Mouse (Mus musculus): ENCODE measurements at regions not wholly inside any gene's neighbourhood (a gene's known extent, or its start where the extent isn't known, plus 50 kb on each side); places are given as distances from the start of the nearest gene placed in this dataset.

GRCm38 (mm10) chr8:109217326-109217725 lies 276.5 kb upstream of the Pmfbp1 start:
- H3K4me1 ChIP-seq (ENCODE audit: control insufficient read depth in 2 of 2, insufficient read depth in 2 of 2, low read length in 2 of 2, poor library complexity in 1 of 2): no peaks in the 10 kb centered on the region
- DNase-seq (ENCODE audit: low read depth, low spot score): no peak
- no peaks in the 10 kb centered on the region for H3K36me3 ChIP-seq (ENCODE audit: control insufficient read depth, insufficient read depth, low read length, poor library complexity, severe bottlenecking)
- no peak for TF ChIP-seq ZC3H11A (IDR thresholded peaks at IDR 0.05; ENCODE audit: borderline replicate concordance, low read depth, low read length)
- no peak for TF ChIP-seq CHD2 (IDR thresholded peaks at IDR 0.05; ENCODE audit: low read depth, low read length)
- no peak for TF ChIP-seq MAFK (IDR thresholded peaks at IDR 0.05; ENCODE audit: insufficient read depth, low read depth, low read length)
- no peak for TF ChIP-seq HCFC1 (IDR thresholded peaks at IDR 0.05; ENCODE audit: borderline replicate concordance, insufficient read depth, low read length)
- no peak for TF ChIP-seq ZNF384 (IDR thresholded peaks at IDR 0.05; ENCODE audit: low read depth, low read length)
- H3K4me3 ChIP-seq (ENCODE audit: insufficient read depth in 1 of 2, low read depth in 1 of 2, low read length in 2 of 2, poor library complexity in 1 of 2, severe bottlenecking in 1 of 2): no peak overlapping the region
- H3K9ac ChIP-seq (ENCODE audit: insufficient read depth, low read depth, low read length, poor library complexity, severe bottlenecking): no peak overlapping the region
- no peaks in the 10 kb centered on the region for H3K9me3 ChIP-seq (ENCODE audit: control insufficient read depth, insufficient read depth, low read depth, low read length)
- in situ Hi-C loops (cut with MboI; ENCODE audit: low sequenced_read_pairs in 2 of 2, unreplicated experiment in 2 of 2): no loop called here
- no peak overlapping the region for H3K27ac ChIP-seq (ENCODE audit: insufficient read depth, low read depth, low read length, poor library complexity, severe bottlenecking)

- no peak for DNase-seq (ENCODE audit: low read depth, low spot score)
- in situ Hi-C loops (cut with MboI; ENCODE audit: low sequenced_read_pairs in 2 of 2, unreplicated experiment in 2 of 2): no loop called here
Observed at GRCm38 (mm10) chr8:109232281-109233234, 261.3 kb upstream of the Pmfbp1 start.

GRCm38 (mm10) chr8:109245526-109245925 lies 248.3 kb upstream of the Pmfbp1 start:
- in situ Hi-C loops (cut with MboI; ENCODE audit: low sequenced_read_pairs in 2 of 2, unreplicated experiment in 2 of 2): no loop called here
- Histone ChIP-seq H3K36me3 (ENCODE audit: control insufficient read depth, insufficient read depth, low read length, poor library complexity, severe bottlenecking) (no peaks in the 10 kb centered on the region), H3K9ac (ENCODE audit: insufficient read depth, low read depth, low read length, poor library complexity, severe bottlenecking) (no peak overlapping the region), H3K27ac (ENCODE audit: insufficient read depth, low read depth, low read length, poor library complexity, severe bottlenecking) (no peak overlapping the region), H3K4me1 (ENCODE audit: control insufficient read depth in 2 of 2, insufficient read depth in 2 of 2, low read length in 2 of 2, poor library complexity in 1 of 2) (no peaks in the 10 kb centered on the region), H3K9me3 (ENCODE audit: control insufficient read depth, insufficient read depth, low read depth, low read length) (no peaks in the 10 kb centered on the region), H3K4me3 (ENCODE audit: insufficient read depth in 1 of 2, low read depth in 1 of 2, low read length in 2 of 2, poor library complexity in 1 of 2, severe bottlenecking in 1 of 2) (no peak overlapping the region)
- no peak for DNase-seq (ENCODE audit: low read depth, low spot score)
- TF ChIP-seq ZC3H11A (IDR thresholded peaks at IDR 0.05; ENCODE audit: borderline replicate concordance, low read depth, low read length) (no peak), CHD2 (IDR thresholded peaks at IDR 0.05; ENCODE audit: low read depth, low read length) (no peak), ZNF384 (IDR thresholded peaks at IDR 0.05; ENCODE audit: low read depth, low read length) (no peak), HCFC1 (IDR thresholded peaks at IDR 0.05; ENCODE audit: borderline replicate concordance, insufficient read depth, low read length) (no peak), MAFK (IDR thresholded peaks at IDR 0.05; ENCODE audit: insufficient read depth, low read depth, low read length) (no peak)

More at GRCm38 (mm10) chr8:109232281-109233234, 261.3 kb upstream of the Pmfbp1 start:
- Histone ChIP-seq H3K9ac (ENCODE audit: insufficient read depth, low read depth, low read length, poor library complexity, severe bottlenecking) (no peak overlapping the region), H3K9me3 (ENCODE audit: control insufficient read depth, insufficient read depth, low read depth, low read length) (no peaks in the 10 kb centered on the region), H3K36me3 (ENCODE audit: control insufficient read depth, insufficient read depth, low read length, poor library complexity, severe bottlenecking) (no peaks in the 10 kb centered on the region), H3K4me3 (ENCODE audit: insufficient read depth in 1 of 2, low read depth in 1 of 2, low read length in 2 of 2, poor library complexity in 1 of 2, severe bottlenecking in 1 of 2) (no peak overlapping the region), H3K27ac (ENCODE audit: insufficient read depth, low read depth, low read length, poor library complexity, severe bottlenecking) (no peak overlapping the region), H3K4me1 (ENCODE audit: control insufficient read depth in 2 of 2, insufficient read depth in 2 of 2, low read length in 2 of 2, poor library complexity in 1 of 2) (no peaks in the 10 kb centered on the region)
- no peak for TF ChIP-seq HCFC1 (IDR thresholded peaks at IDR 0.05; ENCODE audit: borderline replicate concordance, insufficient read depth, low read length)
- no peak for TF ChIP-seq ZC3H11A (IDR thresholded peaks at IDR 0.05; ENCODE audit: borderline replicate concordance, low read depth, low read length)
- TF ChIP-seq ZNF384 (IDR thresholded peaks at IDR 0.05; ENCODE audit: low read depth, low read length): no peak
- no peak for TF ChIP-seq CHD2 (IDR thresholded peaks at IDR 0.05; ENCODE audit: low read depth, low read length)
- TF ChIP-seq MAFK (IDR thresholded peaks at IDR 0.05; ENCODE audit: insufficient read depth, low read depth, low read length): no peak

- no peaks in the 10 kb centered on the region for H3K4me1 ChIP-seq (ENCODE audit: control insufficient read depth in 2 of 2, insufficient read depth in 2 of 2, low read length in 2 of 2, poor library complexity in 1 of 2)
- H3K36me3 ChIP-seq (ENCODE audit: control insufficient read depth, insufficient read depth, low read length, poor library complexity, severe bottlenecking): no peaks in the 10 kb centered on the region
- no peak overlapping the region for H3K4me3 ChIP-seq (ENCODE audit: insufficient read depth in 1 of 2, low read depth in 1 of 2, low read length in 2 of 2, poor library complexity in 1 of 2, severe bottlenecking in 1 of 2)
- no peak for TF ChIP-seq ZC3H11A (IDR thresholded peaks at IDR 0.05; ENCODE audit: borderline replicate concordance, low read depth, low read length)
- TF ChIP-seq MAFK (IDR thresholded peaks at IDR 0.05; ENCODE audit: insufficient read depth, low read depth, low read length): no peak
- TF ChIP-seq HCFC1 (IDR thresholded peaks at IDR 0.05; ENCODE audit: borderline replicate concordance, insufficient read depth, low read length): no peak
- no peak for TF ChIP-seq CHD2 (IDR thresholded peaks at IDR 0.05; ENCODE audit: low read depth, low read length)
- no peak for TF ChIP-seq ZNF384 (IDR thresholded peaks at IDR 0.05; ENCODE audit: low read depth, low read length)
- no peak for DNase-seq (ENCODE audit: low read depth, low spot score)
- in situ Hi-C loops (cut with MboI; ENCODE audit: low sequenced_read_pairs in 2 of 2, unreplicated experiment in 2 of 2): no loop called here
- H3K9me3 ChIP-seq (ENCODE audit: control insufficient read depth, insufficient read depth, low read depth, low read length): no peaks in the 10 kb centered on the region
- no peak overlapping the region for H3K27ac ChIP-seq (ENCODE audit: insufficient read depth, low read depth, low read length, poor library complexity, severe bottlenecking)
- no peak overlapping the region for H3K9ac ChIP-seq (ENCODE audit: insufficient read depth, low read depth, low read length, poor library complexity, severe bottlenecking)
Observed at GRCm38 (mm10) chr8:109247875-109248274, 246.0 kb upstream of the Pmfbp1 start.
